16 mouse cellular contexts compared by ENCODE assay signal in genomic region chr13:58686822-58687221, GRCm38 (mm10).
"Had no signal": no experiment of that assay in that cellular context is flagged by ENCODE, and none has a peak within 500 bp of the region (broad histone marks: within the 10 kb centered on the region; RNA-seq: fewer than 3 reads in every experiment).

No protein-coding gene starts in this region.

- H3K9me3 ChIP-seq: liver, embryonic 13.5 days; midbrain, embryonic 13.5 days had no signal

- H3K9ac ChIP-seq: liver, embryonic 13.5 days; midbrain, embryonic 13.5 days had no signal

- H3K4me1 ChIP-seq: liver, embryonic 13.5 days; megakaryocyte, embryonic 14.5 days; midbrain, embryonic 10.5 days; midbrain, embryonic 13.5 days had no signal

- H3K27me3 ChIP-seq: liver, embryonic 13.5 days; megakaryocyte, embryonic 14.5 days; midbrain, embryonic 13.5 days had no signal

- H3K36me3 ChIP-seq: liver, embryonic 13.5 days; midbrain, embryonic 10.5 days; midbrain, embryonic 13.5 days had no signal

- H3K4me2 ChIP-seq: liver, embryonic 13.5 days; midbrain, embryonic 13.5 days had no signal

- ATAC-seq: midbrain, embryonic 13.5 days; midbrain, embryonic 16.5 days had no signal

- H3K4me3 ChIP-seq: left cerebral cortex, adult 2 months; liver, embryonic 13.5 days; megakaryocyte, embryonic 14.5 days; midbrain, embryonic 10.5 days; midbrain, embryonic 13.5 days; myocyte had no signal

- H3K27ac ChIP-seq: left cerebral cortex, adult 2 months; liver, embryonic 13.5 days; midbrain, embryonic 10.5 days; midbrain, embryonic 13.5 days had no signal

- DNase-seq: kidney, adult 11 months; kidney, adult 9 months; kidney, postnatal 14 days; layer of hippocampus, postnatal 36 days; liver, embryonic 13.5 days; lung, adult 2 months; lung, postnatal 14 days; lung, postnatal 4 days; thymus, adult 18-20 months; thymus, postnatal 36 days had no signal
